Mouse (Mus musculus) urinary bladder, postnatal 4 days (tissue): ENCODE measurements around the gene Echs1.

Experiments
- DNase-seq, 2 experiments: peaks; one replicate each; pipeline ENCODE4 v3.0.0; 2021 to 2022; ENCODE audit warnings: low spot score in 2 of 2

Gene Echs1

GRCm38 (mm10) chr7:140061832-140062130 is 54.5 kb downstream of the Echs1 start:
- no peak for DNase-seq

- DNase-seq: peak in 1 of 2 experiments; percentile 25
Measured at GRCm38 (mm10) chr7:140060936-140061831, 55.1 kb downstream of the Echs1 start.

GRCm38 (mm10) chr7:140059601-140060000 is 56.7 kb downstream of the Echs1 start:
- DNase-seq: no peak

GRCm38 (mm10) chr7:140058528-140058927 is 57.7 kb downstream of the Echs1 start:
- DNase-seq: no peak

- DNase-seq: peak in 1 of 2 experiments; percentile 23
Measured at GRCm38 (mm10) chr7:140057413-140058407, 58.6 kb downstream of the Echs1 start.
